Mouse (Mus musculus) forelimb bud, embryonic 11.5 days (tissue): ENCODE measurements around the gene Lca5l.

Experiments
- DNase-seq: peaks from one replicate; pipeline ENCODE4 v3.0.0-alpha.2; 2012; ENCODE audit warnings: low read depth, low spot score

Lca5l gene

GRCm38 (mm10) chr16:96191531-96192506 is at the start of gene Lca5l:
Gene Lca5l, minus strand, starts transcription at chr16:96192271.
- DNase-seq: peak; percentile 98

- peak; percentile 61 for DNase-seq
These were observed 43.4 kb upstream of the Lca5l start, which contains the start of gene B3galt5 for GRCm38 (mm10) chr16:96235366-96235970. Gene B3galt5, plus strand, starts transcription at chr16:96235801.

GRCm38 (mm10) chr16:96233996-96234395 is 41.9 kb upstream of the Lca5l start:
- no peak for DNase-seq

- DNase-seq: no peak
These were observed 39.9 kb upstream of the Lca5l start for GRCm38 (mm10) chr16:96231974-96232373.

GRCm38 (mm10) chr16:96231251-96231650 is 39.2 kb upstream of the Lca5l start:
- no peak for DNase-seq

- peak; percentile 84 for DNase-seq
These were observed 38.3 kb upstream of the Lca5l start for GRCm38 (mm10) chr16:96230411-96230810.

- no peak for DNase-seq
These were observed 37.0 kb upstream of the Lca5l start for GRCm38 (mm10) chr16:96229044-96229555.

- no peak for DNase-seq
These were observed 36.4 kb upstream of the Lca5l start for GRCm38 (mm10) chr16:96228438-96228837.

- no peak for DNase-seq
These were observed 30.4 kb upstream of the Lca5l start for GRCm38 (mm10) chr16:96222452-96222851.

- no peak for DNase-seq
These were observed 29.9 kb upstream of the Lca5l start for GRCm38 (mm10) chr16:96221959-96222358.

GRCm38 (mm10) chr16:96221491-96221890 is 29.4 kb upstream of the Lca5l start:
- no peak for DNase-seq

- DNase-seq: no peak
These were observed 21.0 kb upstream of the Lca5l start for GRCm38 (mm10) chr16:96213027-96213426.

GRCm38 (mm10) chr16:96210856-96211255 is 18.8 kb upstream of the Lca5l start:
- DNase-seq: no peak

GRCm38 (mm10) chr16:96209789-96210188 is 17.7 kb upstream of the Lca5l start:
- DNase-seq: no peak

GRCm38 (mm10) chr16:96201485-96202232 is 9.6 kb upstream of the Lca5l start:
- DNase-seq: no peak

- no peak for DNase-seq
These were observed 8.6 kb upstream of the Lca5l start for GRCm38 (mm10) chr16:96200702-96201028.

GRCm38 (mm10) chr16:96199913-96200701 is 8.0 kb upstream of the Lca5l start, which contains the start of gene Sh3bgr:
Gene Sh3bgr, plus strand, starts transcription at chr16:96200450.
- peak; percentile 40 for DNase-seq

- DNase-seq: no peak
These were observed 4.5 kb downstream of the Lca5l start for GRCm38 (mm10) chr16:96187619-96188018.

- no peak for DNase-seq
These were observed 12.9 kb downstream of the Lca5l start for GRCm38 (mm10) chr16:96179156-96179555.

GRCm38 (mm10) chr16:96175399-96175798 is 16.7 kb downstream of the Lca5l start:
- no peak for DNase-seq

GRCm38 (mm10) chr16:96173648-96174047 is 18.4 kb downstream of the Lca5l start:
- DNase-seq: no peak
